Mouse (Mus musculus): ENCODE data around the gene Cers3. TPM values are rescaled to one million over a fixed set of nuclear protein-coding genes. Genes with fewer than 3 reads are reported as not detected.

Gene Cers3
- polyA plus RNA-seq, 1 experiment = 0.58 TPM

- H3K4me1 ChIP-seq (ENCODE audit: control insufficient read depth, insufficient read depth, low read length) = no peaks in the 10 kb centered on the region
- no peak overlapping the region for H3K27ac ChIP-seq (ENCODE audit: insufficient read depth, low read length)
- H3K4me3 ChIP-seq (ENCODE audit: insufficient read depth, low read length) = no peak overlapping the region
- no peak for TF ChIP-seq CTCF (IDR thresholded peaks at IDR 0.05; ENCODE audit: borderline replicate concordance, insufficient read depth, low read length)
- TF ChIP-seq POLR2A (IDR thresholded peaks at IDR 0.05; ENCODE audit: low read depth, low read length) = no peak
Measured at GRCm38 (mm10) chr7:66849316-66849715, 106.0 kb downstream of the Cers3 start.

- TF ChIP-seq CTCF (IDR thresholded peaks at IDR 0.05; ENCODE audit: borderline replicate concordance, insufficient read depth, low read length) (no peak), POLR2A (IDR thresholded peaks at IDR 0.05; ENCODE audit: low read depth, low read length) (no peak)
- Histone ChIP-seq H3K27ac (ENCODE audit: insufficient read depth, low read length) (no peak overlapping the region), H3K4me1 (ENCODE audit: control insufficient read depth, insufficient read depth, low read length) (no peaks in the 10 kb centered on the region), H3K4me3 (ENCODE audit: insufficient read depth, low read length) (no peak overlapping the region)
Measured at GRCm38 (mm10) chr7:66852164-66852563, 108.9 kb downstream of the Cers3 start.

- Histone ChIP-seq H3K4me3 (ENCODE audit: insufficient read depth, low read length) (no peak overlapping the region), H3K27ac (ENCODE audit: insufficient read depth, low read length) (no peak overlapping the region), H3K4me1 (ENCODE audit: control insufficient read depth, insufficient read depth, low read length) (peaks cover 2% of the 10 kb centered on the region; the same call in 1 of the 2 replicates)
- TF ChIP-seq POLR2A (IDR thresholded peaks at IDR 0.05; ENCODE audit: low read depth, low read length) (no peak), CTCF (IDR thresholded peaks at IDR 0.05; ENCODE audit: borderline replicate concordance, insufficient read depth, low read length) (no peak)
Measured at GRCm38 (mm10) chr7:66857610-66858009, 114.3 kb downstream of the Cers3 start.

- TF ChIP-seq CTCF (IDR thresholded peaks at IDR 0.05; ENCODE audit: borderline replicate concordance, insufficient read depth, low read length) (no peak), POLR2A (IDR thresholded peaks at IDR 0.05; ENCODE audit: low read depth, low read length) (no peak)
- Histone ChIP-seq H3K4me1 (ENCODE audit: control insufficient read depth, insufficient read depth, low read length) (peaks cover 2% of the 10 kb centered on the region; the same call in 1 of the 2 replicates), H3K27ac (ENCODE audit: insufficient read depth, low read length) (no peak overlapping the region), H3K4me3 (ENCODE audit: insufficient read depth, low read length) (no peak overlapping the region)
Measured at GRCm38 (mm10) chr7:66858247-66859075, 115.2 kb downstream of the Cers3 start.

GRCm38 (mm10) chr7:66859220-66859619, 115.9 kb downstream of the Cers3 start:
- Histone ChIP-seq H3K27ac (ENCODE audit: insufficient read depth, low read length) (no peak overlapping the region), H3K4me1 (ENCODE audit: control insufficient read depth, insufficient read depth, low read length) (peaks cover 2% of the 10 kb centered on the region; the same call in 1 of the 2 replicates)

GRCm38 (mm10) chr7:66866944-66867718, 123.8 kb downstream of the Cers3 start:
- Histone ChIP-seq H3K27ac (ENCODE audit: insufficient read depth, low read length) (no peak overlapping the region), H3K4me3 (ENCODE audit: insufficient read depth, low read length) (no peak overlapping the region), H3K4me1 (ENCODE audit: control insufficient read depth, insufficient read depth, low read length) (no peaks in the 10 kb centered on the region)
- TF ChIP-seq CTCF (IDR thresholded peaks at IDR 0.05; ENCODE audit: borderline replicate concordance, insufficient read depth, low read length) (no peak), POLR2A (IDR thresholded peaks at IDR 0.05; ENCODE audit: low read depth, low read length) (no peak)

More at GRCm38 (mm10) chr7:66859220-66859619, 115.9 kb downstream of the Cers3 start:
- no peak for TF ChIP-seq POLR2A (IDR thresholded peaks at IDR 0.05; ENCODE audit: low read depth, low read length)
- TF ChIP-seq CTCF (IDR thresholded peaks at IDR 0.05; ENCODE audit: borderline replicate concordance, insufficient read depth, low read length) = no peak
- no peak overlapping the region for H3K4me3 ChIP-seq (ENCODE audit: insufficient read depth, low read length)

- Histone ChIP-seq H3K27ac (ENCODE audit: insufficient read depth, low read length) (peak overlapping the region; percentile 9; the same call in 1 of the 2 replicates), H3K4me1 (ENCODE audit: control insufficient read depth, insufficient read depth, low read length) (no peaks in the 10 kb centered on the region), H3K4me3 (ENCODE audit: insufficient read depth, low read length) (no peak overlapping the region)
- no peak for TF ChIP-seq POLR2A (IDR thresholded peaks at IDR 0.05; ENCODE audit: low read depth, low read length)
- no peak for TF ChIP-seq CTCF (IDR thresholded peaks at IDR 0.05; ENCODE audit: borderline replicate concordance, insufficient read depth, low read length)
Measured at GRCm38 (mm10) chr7:66867719-66868501, 124.6 kb downstream of the Cers3 start.

- TF ChIP-seq CTCF (IDR thresholded peaks at IDR 0.05; ENCODE audit: borderline replicate concordance, insufficient read depth, low read length) (no peak), POLR2A (IDR thresholded peaks at IDR 0.05; ENCODE audit: low read depth, low read length) (no peak)
- Histone ChIP-seq H3K4me3 (ENCODE audit: insufficient read depth, low read length) (no peak overlapping the region), H3K27ac (ENCODE audit: insufficient read depth, low read length) (no peak overlapping the region), H3K4me1 (ENCODE audit: control insufficient read depth, insufficient read depth, low read length) (no peaks in the 10 kb centered on the region)
Measured at GRCm38 (mm10) chr7:66871520-66871919, 128.2 kb downstream of the Cers3 start.

GRCm38 (mm10) chr7:66871940-66872511, 128.7 kb downstream of the Cers3 start:
- Histone ChIP-seq H3K27ac (ENCODE audit: insufficient read depth, low read length) (no peak overlapping the region), H3K4me3 (ENCODE audit: insufficient read depth, low read length) (no peak overlapping the region), H3K4me1 (ENCODE audit: control insufficient read depth, insufficient read depth, low read length) (no peaks in the 10 kb centered on the region)
- no peak for TF ChIP-seq CTCF (IDR thresholded peaks at IDR 0.05; ENCODE audit: borderline replicate concordance, insufficient read depth, low read length)
- TF ChIP-seq POLR2A (IDR thresholded peaks at IDR 0.05; ENCODE audit: low read depth, low read length) = no peak
